Mouse (Mus musculus) megakaryocyte, embryonic 14.5 days (primary cell): ENCODE results near the gene Lypla2. TPM values are rescaled to one million over a fixed set of nuclear protein-coding genes. Genes with fewer than 3 reads are reported as not detected.

Experiments used
- H3K27me3 ChIP-seq: replicated peaks from 2 replicates; pipeline ENCODE3; 2012; ENCODE audit warnings: inconsistent platforms
- H3K36me3 ChIP-seq: replicated peaks from 2 replicates; pipeline ENCODE3; 2012; ENCODE audit warnings: low read length, inconsistent platforms, mixed read lengths
- H3K4me1 ChIP-seq: 2 replicates; pipeline ENCODE4 v1.6.1; 2012; ENCODE audit warnings: inconsistent platforms
- H3K4me3 ChIP-seq: replicated peaks from 2 replicates; pipeline ENCODE3; 2012; ENCODE audit warnings: moderate library complexity, mild to moderate bottlenecking, inconsistent platforms
- H3K9me3 ChIP-seq: 2 replicates; pipeline ENCODE4 v1.6.1; 2012; ENCODE audit warnings: inconsistent platforms
- FLI1 ChIP-seq: IDR thresholded peaks from 2 replicates; pipeline ENCODE4 v1.6.1; 2012; ENCODE audit warnings: low read length, inconsistent platforms, mixed read lengths
- GATA1 ChIP-seq: IDR thresholded peaks from 3 replicates; pipeline ENCODE4 v1.6.1; 2012; ENCODE audit warnings: mixed read lengths, low read length, inconsistent platforms, borderline replicate concordance
- polyA plus RNA-seq: library from polyadenylated mRNA; stranded (reverse); fragments of >175 nt; gene quantifications from 2 replicates; pipeline ENCODE4 v1.2.3, GENCODE M21; 2012; ENCODE audit warnings: low replicate concordance; ENCODE audit not compliant: insufficient read depth

The Lypla2 gene
- polyA plus RNA-seq, 1 experiment = 295 TPM

- Histone ChIP-seq H3K27me3 (no peaks in the 10 kb centered on the region), H3K9me3 (no peaks in the 10 kb centered on the region), H3K36me3 (peaks cover 95% of the 10 kb centered on the region), H3K4me1 (peaks cover 31% of the 10 kb centered on the region), H3K4me3 (no peak overlapping the region)
- TF ChIP-seq FLI1 (no peak), GATA1 (no peak)
Observed at GRCm38 (mm10) chr4:135935502-135935901, 36.9 kb downstream of the Lypla2 start.

- Histone ChIP-seq H3K36me3 (peaks cover 97% of the 10 kb centered on the region), H3K27me3 (no peaks in the 10 kb centered on the region), H3K4me1 (peaks cover 31% of the 10 kb centered on the region), H3K9me3 (no peaks in the 10 kb centered on the region), H3K4me3 (no peak overlapping the region)
- TF ChIP-seq GATA1 = no peak
- TF ChIP-seq FLI1 = no peak
Observed at GRCm38 (mm10) chr4:135934708-135935500, 37.5 kb downstream of the Lypla2 start.

- TF ChIP-seq GATA1 (no peak), FLI1 (no peak)
- Histone ChIP-seq H3K36me3 (peaks cover 96% of the 10 kb centered on the region), H3K27me3 (no peaks in the 10 kb centered on the region), H3K4me1 (peaks cover 24% of the 10 kb centered on the region), H3K9me3 (no peaks in the 10 kb centered on the region), H3K4me3 (no peak overlapping the region)
Observed at GRCm38 (mm10) chr4:135931832-135932231, 40.6 kb downstream of the Lypla2 start.

- H3K36me3 ChIP-seq = peaks cover 97% of the 10 kb centered on the region
- H3K4me3 ChIP-seq = no peak overlapping the region
- H3K27me3 ChIP-seq = no peaks in the 10 kb centered on the region
- no peak for TF ChIP-seq FLI1
- TF ChIP-seq GATA1 = no peak
- H3K9me3 ChIP-seq = no peaks in the 10 kb centered on the region
- peaks cover 13% of the 10 kb centered on the region for H3K4me1 ChIP-seq
Observed at GRCm38 (mm10) chr4:135930239-135930638, 42.2 kb downstream of the Lypla2 start.

GRCm38 (mm10) chr4:135929828-135930227 is 42.6 kb downstream of the Lypla2 start:
- Histone ChIP-seq H3K4me3 (no peak overlapping the region), H3K9me3 (no peaks in the 10 kb centered on the region), H3K4me1 (peaks cover 8% of the 10 kb centered on the region), H3K36me3 (peaks cover 97% of the 10 kb centered on the region), H3K27me3 (no peaks in the 10 kb centered on the region)
- TF ChIP-seq FLI1 = no peak
- no peak for TF ChIP-seq GATA1

- TF ChIP-seq FLI1 (no peak), GATA1 (no peak)
- no peaks in the 10 kb centered on the region for H3K27me3 ChIP-seq
- H3K9me3 ChIP-seq = no peaks in the 10 kb centered on the region
- H3K4me3 ChIP-seq = no peak overlapping the region
- H3K4me1 ChIP-seq = peaks cover 7% of the 10 kb centered on the region
- peaks cover 97% of the 10 kb centered on the region for H3K36me3 ChIP-seq
Observed at GRCm38 (mm10) chr4:135929405-135929804, 43.0 kb downstream of the Lypla2 start.

- Histone ChIP-seq H3K9me3 (no peaks in the 10 kb centered on the region), H3K36me3 (peaks cover 96% of the 10 kb centered on the region), H3K27me3 (no peaks in the 10 kb centered on the region), H3K4me1 (peaks cover 6% of the 10 kb centered on the region), H3K4me3 (no peak overlapping the region)
- TF ChIP-seq GATA1 (no peak), FLI1 (no peak)
Observed at GRCm38 (mm10) chr4:135928376-135928775, 44.0 kb downstream of the Lypla2 start.

GRCm38 (mm10) chr4:135926861-135927260 is 45.6 kb downstream of the Lypla2 start:
- TF ChIP-seq GATA1 (no peak), FLI1 (no peak)
- no peaks in the 10 kb centered on the region for H3K27me3 ChIP-seq
- no peaks in the 10 kb centered on the region for H3K9me3 ChIP-seq
- H3K4me1 ChIP-seq = peaks cover 17% of the 10 kb centered on the region
- H3K4me3 ChIP-seq = no peak overlapping the region
- peaks cover 91% of the 10 kb centered on the region for H3K36me3 ChIP-seq

GRCm38 (mm10) chr4:135926195-135926808 is 46.1 kb downstream of the Lypla2 start:
- TF ChIP-seq GATA1 = no peak
- no peak for TF ChIP-seq FLI1
- Histone ChIP-seq H3K36me3 (peaks cover 86% of the 10 kb centered on the region), H3K27me3 (no peaks in the 10 kb centered on the region), H3K4me3 (no peak overlapping the region), H3K9me3 (no peaks in the 10 kb centered on the region), H3K4me1 (peaks cover 20% of the 10 kb centered on the region)

- no peaks in the 10 kb centered on the region for H3K9me3 ChIP-seq
- peaks cover 20% of the 10 kb centered on the region for H3K4me1 ChIP-seq
- H3K4me3 ChIP-seq = no peak overlapping the region
- H3K27me3 ChIP-seq = no peaks in the 10 kb centered on the region
- no peak for TF ChIP-seq GATA1
- peaks cover 76% of the 10 kb centered on the region for H3K36me3 ChIP-seq
Observed at GRCm38 (mm10) chr4:135925341-135925740, 47.1 kb downstream of the Lypla2 start.
